Mouse (Mus musculus) cerebellum, postnatal 25 days (tissue): ENCODE data around the gene Elfn2.

Experiments used
- DNase-seq, 2 experiments: peaks; one replicate each; pipeline ENCODE4 v3.0.0; 2021; ENCODE audit warnings: mixed read lengths in 2 of 2

Gene Elfn2

GRCm38 (mm10) chr15:78718290-78719250 lies at the start of gene Elfn2:
Gene Elfn2 (minus strand): TSS chr15:78718771.
- DNase-seq = peak; percentile 43 to 55

GRCm38 (mm10) chr15:78763704-78764103 lies 45.1 kb upstream of the Elfn2 start:
- no peak for DNase-seq

- DNase-seq = no peak
Observed at GRCm38 (mm10) chr15:78763210-78763609, 44.6 kb upstream of the Elfn2 start.

- DNase-seq = no peak
Observed at GRCm38 (mm10) chr15:78761112-78761511, 42.5 kb upstream of the Elfn2 start.

- DNase-seq = no peak
Observed at GRCm38 (mm10) chr15:78758132-78758531, 39.6 kb upstream of the Elfn2 start.

- no peak for DNase-seq
Observed at GRCm38 (mm10) chr15:78755966-78756725, 37.6 kb upstream of the Elfn2 start.

GRCm38 (mm10) chr15:78755226-78755625 lies 36.7 kb upstream of the Elfn2 start:
- no peak for DNase-seq

GRCm38 (mm10) chr15:78754144-78754543 lies 35.6 kb upstream of the Elfn2 start:
- no peak for DNase-seq

GRCm38 (mm10) chr15:78752991-78753390 lies 34.4 kb upstream of the Elfn2 start:
- no peak for DNase-seq

GRCm38 (mm10) chr15:78750608-78751350 lies 32.2 kb upstream of the Elfn2 start:
- DNase-seq = no peak

- DNase-seq = no peak
Observed at GRCm38 (mm10) chr15:78749855-78750254, 31.3 kb upstream of the Elfn2 start.

- DNase-seq = peak; percentile 70 to 77
Observed at GRCm38 (mm10) chr15:78744206-78744605, 25.6 kb upstream of the Elfn2 start.

GRCm38 (mm10) chr15:78742831-78743230 lies 24.3 kb upstream of the Elfn2 start:
- no peak for DNase-seq

GRCm38 (mm10) chr15:78740662-78741061 lies 22.1 kb upstream of the Elfn2 start:
- DNase-seq = no peak

GRCm38 (mm10) chr15:78737146-78737545 lies 18.6 kb upstream of the Elfn2 start:
- no peak for DNase-seq

GRCm38 (mm10) chr15:78736681-78737100 lies 18.1 kb upstream of the Elfn2 start:
- DNase-seq = no peak

- DNase-seq = no peak
Observed at GRCm38 (mm10) chr15:78736181-78736579, 17.6 kb upstream of the Elfn2 start.

- no peak for DNase-seq
Observed at GRCm38 (mm10) chr15:78735431-78736180, 17.0 kb upstream of the Elfn2 start.

GRCm38 (mm10) chr15:78731830-78732229 lies 13.3 kb upstream of the Elfn2 start:
- DNase-seq = no peak

GRCm38 (mm10) chr15:78730315-78731049 lies 11.9 kb upstream of the Elfn2 start:
- DNase-seq = no peak

GRCm38 (mm10) chr15:78726697-78727096 lies 8.1 kb upstream of the Elfn2 start:
- DNase-seq = no peak
